Mouse (Mus musculus): ENCODE results near the gene Slc12a4. TPM values are rescaled to one million over a fixed set of nuclear protein-coding genes. Genes with fewer than 3 reads are reported as not detected.

The Slc12a4 gene
- polyA plus RNA-seq, 1 experiment from 2014 or later: 21.8 TPM

Small RNA genes within 50 kb of the gene (microRNA-seq; reads per million reads assigned to microRNA genes)
- not detected for gene Mir7074

Other genes starting within 250 kb of the Slc12a4 start
- gene Gfod2, start 207.4 kb downstream of the Slc12a4 start, polyA plus RNA-seq (2014; fragmentation: Nextera tagmentation; extraction: Ambion mirVana): 11.9 and 15.8 TPM in 2 replicates
- gene Ranbp10, start 138.7 kb downstream of the Slc12a4 start, polyA plus RNA-seq (2014; fragmentation: Nextera tagmentation; extraction: Ambion mirVana): 13.6 and 14.9 TPM in 2 replicates
- gene Tsnaxip1, start 138.4 kb downstream of the Slc12a4 start, polyA plus RNA-seq (2014; fragmentation: Nextera tagmentation; extraction: Ambion mirVana): 0.14 and 0.27 TPM in 2 replicates
- 31.1 and 41.0 TPM in 2 replicates for gene Cenpt, start 112.8 kb downstream of the Slc12a4 start, polyA plus RNA-seq (2014; fragmentation: Nextera tagmentation; extraction: Ambion mirVana)
- gene Thap11, start 111.0 kb downstream of the Slc12a4 start, polyA plus RNA-seq (2014; fragmentation: Nextera tagmentation; extraction: Ambion mirVana): 57.2 and 65.0 TPM in 2 replicates
- gene Nutf2, start 105.5 kb downstream of the Slc12a4 start, polyA plus RNA-seq (2014; fragmentation: Nextera tagmentation; extraction: Ambion mirVana): 329 and 342 TPM in 2 replicates
- 34.9 and 49.7 TPM in 2 replicates for gene Edc4, start 85.2 kb downstream of the Slc12a4 start, polyA plus RNA-seq (2014; fragmentation: Nextera tagmentation; extraction: Ambion mirVana)
- 1.0 and 1.1 TPM in 2 replicates for gene Nrn1l, start 72.5 kb downstream of the Slc12a4 start, polyA plus RNA-seq (2014; fragmentation: Nextera tagmentation; extraction: Ambion mirVana)
- gene Pskh1, start 65.7 kb downstream of the Slc12a4 start, polyA plus RNA-seq (2014; fragmentation: Nextera tagmentation; extraction: Ambion mirVana): 20.5 and 34.5 TPM in 2 replicates
- 1.5 and 2.0 TPM in 2 replicates for gene Ctrl, start 32.2 kb downstream of the Slc12a4 start, polyA plus RNA-seq (2014; fragmentation: Nextera tagmentation; extraction: Ambion mirVana)
- gene Psmb10, start 27.7 kb downstream of the Slc12a4 start, polyA plus RNA-seq (2014; fragmentation: Nextera tagmentation; extraction: Ambion mirVana): 38.7 and 47.6 TPM in 2 replicates
- gene Lcat, start 22.7 kb downstream of the Slc12a4 start, polyA plus RNA-seq (2014; fragmentation: Nextera tagmentation; extraction: Ambion mirVana): 0.89 and 1.6 TPM in 2 replicates
- not detected in 2 replicates for gene Dpep3, start 13.3 kb upstream of the Slc12a4 start, polyA plus RNA-seq (2014; fragmentation: Nextera tagmentation; extraction: Ambion mirVana)
- gene Dus2, start 25.2 kb upstream of the Slc12a4 start, polyA plus RNA-seq (2014; fragmentation: Nextera tagmentation; extraction: Ambion mirVana): 18.3 and 19.9 TPM in 2 replicates
- 0.22 TPM in 1 of 2 replicates, not detected in the other for gene Dpep2nb, start 39.9 kb upstream of the Slc12a4 start, polyA plus RNA-seq (2014; fragmentation: Nextera tagmentation; extraction: Ambion mirVana)
- gene Ddx28, start 45.8 kb upstream of the Slc12a4 start, polyA plus RNA-seq (2014; fragmentation: Nextera tagmentation; extraction: Ambion mirVana): 13.4 and 19.8 TPM in 2 replicates
- gene Nfatc3, start 92.7 kb upstream of the Slc12a4 start, polyA plus RNA-seq (2014; fragmentation: Nextera tagmentation; extraction: Ambion mirVana): 8.9 and 10.3 TPM in 2 replicates
- 5.6 and 9.1 TPM in 2 replicates for gene Esrp2, start 170.9 kb upstream of the Slc12a4 start, polyA plus RNA-seq (2014; fragmentation: Nextera tagmentation; extraction: Ambion mirVana)
- 2.7 and 6.6 TPM in 2 replicates for gene Pla2g15, start 184.3 kb upstream of the Slc12a4 start, polyA plus RNA-seq (2014; fragmentation: Nextera tagmentation; extraction: Ambion mirVana)
- gene Slc7a6, start 202.8 kb upstream of the Slc12a4 start, polyA plus RNA-seq (2014; fragmentation: Nextera tagmentation; extraction: Ambion mirVana): 87.4 and 90.3 TPM in 2 replicates
- gene Slc7a6os, start 244.8 kb upstream of the Slc12a4 start, polyA plus RNA-seq (2014; fragmentation: Nextera tagmentation; extraction: Ambion mirVana): 40.8 and 44.7 TPM in 2 replicates
- gene Prmt7, start 244.8 kb upstream of the Slc12a4 start, polyA plus RNA-seq (2014; fragmentation: Nextera tagmentation; extraction: Ambion mirVana): 39.9 and 59.1 TPM in 2 replicates

Measured in kidney, embryonic 14.5 days (tissue).